Mouse (Mus musculus) left cerebral cortex, adult 18-20 months (tissue): ENCODE results near the gene Myh7. TPM values are rescaled to one million over a fixed set of nuclear protein-coding genes. Genes with fewer than 3 reads are reported as not detected.

Experiments
- DNase-seq, 2 experiments: peaks; one replicate each; pipeline ENCODE4 v3.0.0; 2021 to 2022; ENCODE audit warnings: low spot score in 2 of 2, mixed read lengths in 1 of 2
- microRNA-seq, 2 experiments: library from miRNA; unstranded; fragments of <30 nt; microRNA quantifications; one replicate each; pipeline ENCODE4 v1.2.0; 2021
- total RNA-seq, 2 experiments: library from RNA; stranded (reverse); gene quantifications; 2 replicates each; pipeline ENCODE4 v1.2.3; 2021

Myh7 gene
- total RNA-seq, 2 experiments from 2014 or later = 16.0 to 18.2 TPM

- DNase-seq = no peak
Measured at GRCm38 (mm10) chr14:54924641-54925348, 69.6 kb downstream of the Myh7 start.

Small RNA genes lying within 50 kb of the gene (microRNA-seq; reads per million reads assigned to microRNA genes)
- 0.21 to 0.75 reads per million in 2 experiments for gene Mir208a
- gene Mir208b = 0 to 0.25 reads per million in 2 experiments

Other genes starting within 250 kb of the Myh7 start
- 10 to 100 TPM; 48.7 to 52.5 TPM for gene Slc7a8, start 212.7 kb downstream of the Myh7 start, total RNA-seq
- not detected for gene Rnf212b, start 180.5 kb downstream of the Myh7 start, total RNA-seq
- gene Homez, start 123.7 kb downstream of the Myh7 start, total RNA-seq = 10 to 100 TPM; 20.6 to 21.9 TPM
- 10 to 100 TPM; 18.5 to 19.8 TPM for gene Ppp1r3e, start 117.1 kb downstream of the Myh7 start, total RNA-seq
- gene Bcl2l2, start 111.2 kb downstream of the Myh7 start, total RNA-seq = 100 to 1,000 TPM; 140 to 142 TPM
- gene Gm20521, start 111.2 kb downstream of the Myh7 start, total RNA-seq = not detected
- gene Pabpn1, start 102.1 kb downstream of the Myh7 start, total RNA-seq = 100 to 1,000 TPM; 229 to 230 TPM
- 100 to 1,000 TPM; 571 to 605 TPM for gene Slc22a17, start 81.5 kb downstream of the Myh7 start, total RNA-seq
- 1 to 10 TPM; 8.4 to 8.6 TPM for gene Efs, start 68.5 kb downstream of the Myh7 start, total RNA-seq
- under 1 TPM in 1 of 2 experiments, not detected in 1; 0.33 TPM for gene Il25, start 61.9 kb downstream of the Myh7 start, total RNA-seq
- 10 to 100 TPM; 45.2 to 52.0 TPM for gene Cmtm5, start 58.4 kb downstream of the Myh7 start, total RNA-seq
- gene Myh6, start 27.7 kb downstream of the Myh7 start, total RNA-seq = 1 to 10 TPM; 3.8 to 5.0 TPM
- not detected for gene Gm17428, start 17.7 kb downstream of the Myh7 start, total RNA-seq
- 10 to 100 TPM; 30.6 to 32.0 TPM for gene Ngdn, start 20.8 kb upstream of the Myh7 start, total RNA-seq
- gene Zfhx2, start 97.7 kb upstream of the Myh7 start, total RNA-seq = 10 to 100 TPM; 41.8 to 44.5 TPM
- gene Thtpa, start 100.2 kb upstream of the Myh7 start, total RNA-seq = 10 to 100 TPM; 22.9 to 23.1 TPM
- 10 to 100 TPM in 1 of 2 experiments, 1 to 10 TPM in 1; 9.5 to 10.2 TPM for gene Ap1g2, start 112.0 kb upstream of the Myh7 start, total RNA-seq
- 100 to 1,000 TPM; 279 to 305 TPM for gene Jph4, start 122.3 kb upstream of the Myh7 start, total RNA-seq
- not detected for gene Dhrs2, start 227.4 kb upstream of the Myh7 start, total RNA-seq